Mouse (Mus musculus): ENCODE data around the gene Rfx4.

GRCm38 (mm10) chr10:84837355-84837754 is 81.5 kb downstream of the Rfx4 start:
- no peak for TF ChIP-seq CTCF (conservative IDR thresholded peaks at IDR 0.05; ENCODE audit: low read length)
- no peak for TF ChIP-seq POU5F1 (IDR thresholded peaks at IDR 0.05; ENCODE audit: borderline replicate concordance, low read length)
- TF ChIP-seq NANOG (IDR thresholded peaks at IDR 0.05; ENCODE audit: borderline replicate concordance, low read length) = no peak

All from E14TG2a.4 (cell line).